Mouse (Mus musculus) cortical plate, adult 2 months (tissue): ENCODE measurements around the gene Slc29a2.

Experiments used
- CTCF ChIP-seq: fragments of 200-500 bp; IDR thresholded peaks from 2 replicates; pipeline ENCODE4 v1.5.1; 2011; ENCODE audit warnings: mild to moderate bottlenecking, control low read depth, low read length; ENCODE audit not compliant: insufficient read depth; ENCODE audit errors: extremely low read depth
- POLR2A ChIP-seq: fragments of 200-500 bp; IDR thresholded peaks from 2 replicates; pipeline ENCODE4 v1.6.1; 2011; ENCODE audit warnings: mild to moderate bottlenecking, low read length, control low read depth; ENCODE audit not compliant: insufficient read depth; ENCODE audit errors: extremely low read depth

- TF ChIP-seq CTCF (no peak), POLR2A (no peak)
Observed at GRCm38 (mm10) chr19:4992904-4993303, 30.8 kb upstream of the Slc29a2 start.
